Mouse (Mus musculus): ENCODE measurements at regions not wholly inside any gene's neighbourhood (a gene's known extent, or its start where the extent isn't known, plus 50 kb on each side); places are given as distances from the start of the nearest gene placed in this dataset.

GRCm38 (mm10) chr11:45241671-45242070 is 610.2 kb upstream of the Clint1 start:
- no peak for DNase-seq (ENCODE audit: low spot score in 2 of 2)

- no peak for DNase-seq (ENCODE audit: low spot score in 2 of 2)
These were observed 607.1 kb upstream of the Clint1 start for GRCm38 (mm10) chr11:45244796-45245195.

- DNase-seq (ENCODE audit: low spot score in 2 of 2) = no peak
These were observed 595.8 kb upstream of the Clint1 start for GRCm38 (mm10) chr11:45256019-45256418.

GRCm38 (mm10) chr11:45262198-45262597 is 589.7 kb upstream of the Clint1 start:
- DNase-seq (ENCODE audit: low spot score in 2 of 2) = no peak

- DNase-seq (ENCODE audit: low spot score in 2 of 2) = no peak
These were observed 587.9 kb upstream of the Clint1 start for GRCm38 (mm10) chr11:45264001-45264400.

- DNase-seq (ENCODE audit: low spot score in 2 of 2) = no peak
These were observed 586.5 kb upstream of the Clint1 start for GRCm38 (mm10) chr11:45265171-45265988.

GRCm38 (mm10) chr11:45265989-45266302 is 585.9 kb upstream of the Clint1 start:
- DNase-seq (ENCODE audit: low spot score in 2 of 2) = no peak

GRCm38 (mm10) chr11:45269215-45269614 is 582.6 kb upstream of the Clint1 start:
- DNase-seq (ENCODE audit: low spot score in 2 of 2) = no peak

- no peak for DNase-seq (ENCODE audit: low spot score in 2 of 2)
These were observed 580.6 kb upstream of the Clint1 start for GRCm38 (mm10) chr11:45271206-45271605.

- DNase-seq (ENCODE audit: low spot score in 2 of 2) = no peak
These were observed 577.3 kb upstream of the Clint1 start for GRCm38 (mm10) chr11:45274446-45275119.

- DNase-seq (ENCODE audit: low spot score in 2 of 2) = no peak
These were observed 576.7 kb upstream of the Clint1 start for GRCm38 (mm10) chr11:45275170-45275569.

GRCm38 (mm10) chr11:45296772-45297171 is 555.1 kb upstream of the Clint1 start:
- DNase-seq (ENCODE audit: low spot score in 2 of 2) = no peak

GRCm38 (mm10) chr11:45311934-45312333 is 539.9 kb upstream of the Clint1 start:
- DNase-seq (ENCODE audit: low spot score in 2 of 2) = no peak

GRCm38 (mm10) chr11:45323766-45324165 is 528.1 kb upstream of the Clint1 start:
- DNase-seq (ENCODE audit: low spot score in 2 of 2) = peak in 1 of 2 experiments; percentile 25

GRCm38 (mm10) chr11:45330319-45330718 is 521.5 kb upstream of the Clint1 start:
- no peak for DNase-seq (ENCODE audit: low spot score in 2 of 2)

GRCm38 (mm10) chr11:45333756-45334155 is 518.1 kb upstream of the Clint1 start:
- no peak for DNase-seq (ENCODE audit: low spot score in 2 of 2)

- DNase-seq (ENCODE audit: low spot score in 2 of 2) = peak in 1 of 2 experiments; percentile 50
These were observed 502.5 kb upstream of the Clint1 start for GRCm38 (mm10) chr11:45349331-45349730.

GRCm38 (mm10) chr11:45365343-45365742 is 486.5 kb upstream of the Clint1 start:
- DNase-seq (ENCODE audit: low spot score in 2 of 2) = peak in 1 of 2 experiments; percentile 25

GRCm38 (mm10) chr11:45389243-45390146 is 462.4 kb upstream of the Clint1 start:
- DNase-seq (ENCODE audit: low spot score in 2 of 2) = no peak

- no peak for DNase-seq (ENCODE audit: low spot score in 2 of 2)
These were observed 455.8 kb upstream of the Clint1 start for GRCm38 (mm10) chr11:45396009-45396408.

GRCm38 (mm10) chr11:45398188-45398587 is 453.7 kb upstream of the Clint1 start:
- DNase-seq (ENCODE audit: low spot score in 2 of 2) = no peak

GRCm38 (mm10) chr11:45404377-45405029 is 447.3 kb upstream of the Clint1 start:
- no peak for DNase-seq (ENCODE audit: low spot score in 2 of 2)

All from spleen, postnatal 10 days (tissue).